ENCODE assay signal across 10 mouse cellular contexts in the genomic region with DNA sequence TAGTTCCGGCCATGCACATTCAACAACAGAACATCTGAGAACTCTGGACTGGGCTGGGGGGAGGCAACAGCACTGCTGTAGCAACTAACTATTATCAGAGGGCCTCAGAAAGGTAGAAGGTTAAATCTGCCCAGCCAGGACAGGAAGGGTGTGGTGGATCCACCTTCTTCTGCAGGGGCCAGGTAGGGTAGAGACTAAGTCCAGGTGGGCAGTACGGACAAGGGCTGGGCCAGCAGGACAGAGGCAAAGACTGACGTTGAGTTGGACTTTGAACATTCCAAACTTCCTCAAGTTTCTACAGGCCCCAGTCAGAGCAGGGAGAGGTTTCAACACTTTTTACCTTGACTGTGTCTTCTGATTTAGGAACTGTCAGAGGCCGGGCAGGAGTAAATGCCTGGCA. TPM values are rescaled to one million over a fixed set of nuclear protein-coding genes. Genes with fewer than 3 reads are reported as not detected.
A peak's percentile ranks its signal among the peaks of the same experiment; 100 is the strongest.
DNase-seq lines count a peak whose midpoint lies in the region; ATAC-seq and TF ChIP-seq lines count a peak whose summit lies in the region.
"Had no signal": no experiment of that assay in that cellular context is flagged by ENCODE, and none has a peak within 500 bp of the region (broad histone marks: within the 10 kb centered on the region; RNA-seq: fewer than 3 reads in every experiment).

No protein-coding gene starts in this region.

- no peak for DNase-seq in forebrain, embryonic 14.5 days (ENCODE audit: low spot score)
- DNase-seq in lung, embryonic 14.5 days = no peak
- no peak for DNase-seq in lung, adult 18-20 months
- DNase-seq in stomach, postnatal 0 days (ENCODE audit: low spot score) = peak; percentile 72
- no peak for DNase-seq in urinary bladder, postnatal 4 days (ENCODE audit: low spot score in 2 of 2)
- DNase-seq in frontal cortex, postnatal 36 days (ENCODE audit: low spot score in 2 of 2) = no peak
- DNase-seq: cerebellum, adult 11 months had no signal

- no peak for TF ChIP-seq CTCF in lung, embryonic 14.5 days (IDR thresholded peaks at IDR 0.05; ENCODE audit: low read depth)
- TF ChIP-seq CTCF in stomach, postnatal 0 days (IDR thresholded peaks at IDR 0.05; ENCODE audit: low read depth) = no peak

- no peak overlapping the region for H3K4me3 ChIP-seq in forebrain, embryonic 14.5 days (ENCODE audit: low read depth, low read length)
- H3K4me3 ChIP-seq in forebrain, embryonic 12.5 days (replicated peaks) = no peak overlapping the region
- peak overlapping the region; percentile 60 for H3K4me3 ChIP-seq in lung, embryonic 14.5 days (ENCODE audit: low read depth, low read length)
- H3K4me3 ChIP-seq in limb, embryonic 12.5 days (replicated peaks) = peak overlapping the region; percentile 60; the same call in 1 of the 2 replicates
- peak overlapping the region; percentile 67; the same call in 1 of the 2 replicates for H3K4me3 ChIP-seq in stomach, postnatal 0 days (ENCODE audit: low read depth, low read length)

- no peaks in the 10 kb centered on the region for H3K36me3 ChIP-seq in forebrain, embryonic 14.5 days (ENCODE audit: control insufficient read depth, insufficient read depth, low read length)
- H3K36me3 ChIP-seq in forebrain, embryonic 12.5 days (replicated peaks) = no peaks in the 10 kb centered on the region
- H3K36me3 ChIP-seq in lung, embryonic 14.5 days (ENCODE audit: insufficient read depth) = no peaks in the 10 kb centered on the region
- H3K36me3 ChIP-seq in limb, embryonic 12.5 days = no peaks in the 10 kb centered on the region
- H3K36me3 ChIP-seq in stomach, postnatal 0 days (ENCODE audit: control insufficient read depth, insufficient read depth, low read length) = no peaks in the 10 kb centered on the region

- peak overlapping the region; percentile 89; the same call in 1 of the 2 replicates for H3K4me2 ChIP-seq in forebrain, embryonic 14.5 days (ENCODE audit: low read length)
- no peak overlapping the region for H3K4me2 ChIP-seq in forebrain, embryonic 12.5 days
- H3K4me2 ChIP-seq in lung, embryonic 14.5 days = peak overlapping the region; percentile 82
- H3K4me2 ChIP-seq in limb, embryonic 12.5 days = peak overlapping the region; percentile 96
- peak overlapping the region; percentile 85 for H3K4me2 ChIP-seq in stomach, postnatal 0 days (replicated peaks; ENCODE audit: low read depth)

- H3K27me3 ChIP-seq in forebrain, embryonic 14.5 days (replicated peaks; ENCODE audit: control insufficient read depth, insufficient read depth, low read length) = peaks cover 13% of the 10 kb centered on the region; the same call in 1 of the 2 replicates
- H3K27me3 ChIP-seq in forebrain, embryonic 12.5 days = peaks cover 67% of the 10 kb centered on the region
- H3K27me3 ChIP-seq in lung, embryonic 14.5 days (ENCODE audit: insufficient read depth, low read length) = peaks cover 36% of the 10 kb centered on the region
- H3K27me3 ChIP-seq in limb, embryonic 12.5 days = peaks cover 80% of the 10 kb centered on the region
- no peaks in the 10 kb centered on the region for H3K27me3 ChIP-seq in stomach, postnatal 0 days (ENCODE audit: control insufficient read depth, insufficient read depth, low read length)

- no peaks in the 10 kb centered on the region for H3K9me3 ChIP-seq in forebrain, embryonic 14.5 days (replicated peaks; ENCODE audit: control insufficient read depth, low read length)
- no peaks in the 10 kb centered on the region for H3K9me3 ChIP-seq in forebrain, embryonic 12.5 days
- no peaks in the 10 kb centered on the region for H3K9me3 ChIP-seq in lung, embryonic 14.5 days (ENCODE audit: low read depth, low read length)
- H3K9me3 ChIP-seq in limb, embryonic 12.5 days = no peaks in the 10 kb centered on the region
- no peaks in the 10 kb centered on the region for H3K9me3 ChIP-seq in stomach, postnatal 0 days (ENCODE audit: control insufficient read depth, low read length)

- no peak for ATAC-seq in forebrain, embryonic 14.5 days
- no peak for ATAC-seq in forebrain, embryonic 12.5 days (ENCODE audit: low FRiP score)
- no peak for ATAC-seq in lung, embryonic 14.5 days (ENCODE audit: insufficient read depth)
- no peak for ATAC-seq in limb, embryonic 12.5 days (ENCODE audit: insufficient number of reproducible peaks, insufficient read depth, low FRiP score, low TSS enrichment, low read depth)
- peak; percentile 73 for ATAC-seq in stomach, postnatal 0 days (ENCODE audit: low FRiP score, low TSS enrichment)

- 0 out of 2 replicates have a peak, but pooled peaks cover 3% of the 10 kb centered on the region for H3K4me1 ChIP-seq in forebrain, embryonic 14.5 days (ENCODE audit: control insufficient read depth, insufficient read depth, low read length)
- H3K4me1 ChIP-seq in forebrain, embryonic 12.5 days = peaks cover 19% of the 10 kb centered on the region
- peaks cover 52% of the 10 kb centered on the region for H3K4me1 ChIP-seq in lung, embryonic 14.5 days (ENCODE audit: insufficient read depth)
- H3K4me1 ChIP-seq in limb, embryonic 12.5 days (replicated peaks) = peaks cover 21% of the 10 kb centered on the region
- peaks cover 25% of the 10 kb centered on the region for H3K4me1 ChIP-seq in stomach, postnatal 0 days (replicated peaks; ENCODE audit: control insufficient read depth, insufficient read depth)

- H3K9ac ChIP-seq in forebrain, embryonic 14.5 days (ENCODE audit: low read length) = no peak overlapping the region
- H3K9ac ChIP-seq in forebrain, embryonic 12.5 days = no peak overlapping the region
- H3K9ac ChIP-seq in lung, embryonic 14.5 days = no peak overlapping the region
- no peak overlapping the region for H3K9ac ChIP-seq in limb, embryonic 12.5 days (replicated peaks)
- peak overlapping the region; percentile 43; the same call in 1 of the 2 replicates for H3K9ac ChIP-seq in stomach, postnatal 0 days (ENCODE audit: low read length)

- TF ChIP-seq EP300 in stomach, postnatal 0 days (optimal IDR thresholded peaks at IDR 0.05) = no peak

- no peak overlapping the region for H3K27ac ChIP-seq in forebrain, embryonic 14.5 days (ENCODE audit: low read depth, low read length)
- H3K27ac ChIP-seq in forebrain, embryonic 12.5 days = no peak overlapping the region
- H3K27ac ChIP-seq in lung, embryonic 14.5 days (ENCODE audit: low read depth) = peak overlapping the region; percentile 87; the same call in 1 of the 2 replicates
- no peak overlapping the region for H3K27ac ChIP-seq in limb, embryonic 12.5 days
- H3K27ac ChIP-seq in stomach, postnatal 0 days (replicated peaks) = peak overlapping the region; percentile 92

- 80% methylated on average over 4 of the region's 4 CpGs for WGBS in forebrain, embryonic 14.5 days
- 90% methylated on average over 4 of the region's 4 CpGs for WGBS in forebrain, embryonic 12.5 days
- 40% methylated on average over 4 of the region's 4 CpGs for WGBS in lung, embryonic 14.5 days
- WGBS in limb, embryonic 12.5 days = 66% methylated on average over 4 of the region's 4 CpGs
- WGBS in stomach, postnatal 0 days = 29% methylated on average over 4 of the region's 4 CpGs

RNA-seq across cellular contexts. Expression of a gene that starts 1.9 kb away (rescaled TPM):
- polyA plus RNA-seq in forebrain, embryonic 14.5 days (2014; fragmentation: Nextera tagmentation; extraction: Ambion mirVana) = 4.1 and 4.8 TPM in 2 replicates
- 3.8 and 5.2 TPM in 2 replicates for polyA plus RNA-seq in forebrain, embryonic 12.5 days (2016; fragmentation: Nextera tagmentation; extraction: Ambion mirVana)
- polyA plus RNA-seq in lung, embryonic 14.5 days (2014; fragmentation: Nextera tagmentation; extraction: Ambion mirVana) = 27.1 and 28.4 TPM in 2 replicates
- polyA plus RNA-seq in limb, embryonic 12.5 days (2016; fragmentation: Nextera tagmentation; extraction: Ambion mirVana) = 7.7 and 7.9 TPM in 2 replicates
- 15.6 and 17.0 TPM in 2 replicates for polyA plus RNA-seq in stomach, postnatal 0 days (2015; fragmentation: Nextera tagmentation; extraction: Ambion mirVana)

RNA-seq across cellular contexts. Expression of a gene that starts 33.5 kb away (rescaled TPM):
- polyA plus RNA-seq in forebrain, embryonic 14.5 days (2014; fragmentation: Nextera tagmentation; extraction: Ambion mirVana) = 20.1 and 24.2 TPM in 2 replicates
- polyA plus RNA-seq in forebrain, embryonic 12.5 days (2016; fragmentation: Nextera tagmentation; extraction: Ambion mirVana) = 17.3 and 19.4 TPM in 2 replicates
- 24.5 and 27.4 TPM in 2 replicates for polyA plus RNA-seq in lung, embryonic 14.5 days (2014; fragmentation: Nextera tagmentation; extraction: Ambion mirVana)
- 21.9 and 22.4 TPM in 2 replicates for polyA plus RNA-seq in limb, embryonic 12.5 days (2016; fragmentation: Nextera tagmentation; extraction: Ambion mirVana)
- 29.8 and 39.0 TPM in 2 replicates for polyA plus RNA-seq in stomach, postnatal 0 days (2015; fragmentation: Nextera tagmentation; extraction: Ambion mirVana)

RNA-seq across cellular contexts. Expression of a gene that starts 45.2 kb away (rescaled TPM):
- polyA plus RNA-seq in forebrain, embryonic 14.5 days (2014; fragmentation: Nextera tagmentation; extraction: Ambion mirVana) = not detected in 2 replicates
- 1.0 and 1.1 TPM in 2 replicates for polyA plus RNA-seq in forebrain, embryonic 12.5 days (2016; fragmentation: Nextera tagmentation; extraction: Ambion mirVana)
- polyA plus RNA-seq in lung, embryonic 14.5 days (2014; fragmentation: Nextera tagmentation; extraction: Ambion mirVana) = 0.11 and 0.18 TPM in 2 replicates
- 8.4 and 9.9 TPM in 2 replicates for polyA plus RNA-seq in limb, embryonic 12.5 days (2016; fragmentation: Nextera tagmentation; extraction: Ambion mirVana)
- 8.0 and 8.5 TPM in 2 replicates for polyA plus RNA-seq in stomach, postnatal 0 days (2015; fragmentation: Nextera tagmentation; extraction: Ambion mirVana)
- polyA plus RNA-seq: liver, adult 2 months had no signal

Comparison
In these comparisons a context has a peak if more than half of its experiments do, and no peak if none do; other contexts are left out.
1. H3K27ac ChIP-seq: peak in lung, embryonic 14.5 days (single experiment) and stomach, postnatal 0 days (single experiment); none in forebrain, embryonic 14.5 days (single experiment), forebrain, embryonic 12.5 days (single experiment) and limb, embryonic 12.5 days (single experiment).
2. H3K4me3 ChIP-seq: peak in lung, embryonic 14.5 days (single experiment), limb, embryonic 12.5 days (single experiment) and stomach, postnatal 0 days (single experiment); none in forebrain, embryonic 14.5 days (single experiment) and forebrain, embryonic 12.5 days (single experiment).